In genomic region chr11:21864000-21864399, GRCm38 (mm10) we compare ENCODE assay signal across 9 mouse cellular contexts.
A peak's percentile ranks its signal among the peaks of the same experiment; 100 is the strongest.
DNase-seq lines count a peak whose midpoint lies in the region; ATAC-seq and TF ChIP-seq lines count a peak whose summit lies in the region.
"Had no signal": no experiment of that assay in that cellular context is flagged by ENCODE, and none has a peak within 500 bp of the region (broad histone marks: within the 10 kb centered on the region; RNA-seq: fewer than 3 reads in every experiment).

No protein-coding gene starts in this region.

- no peaks in the 10 kb centered on the region for H3K36me3 ChIP-seq in forebrain, embryonic 11.5 days (ENCODE audit: control insufficient read depth, insufficient read depth, low read length)
- H3K36me3 ChIP-seq in limb, embryonic 11.5 days (ENCODE audit: control insufficient read depth, insufficient read depth, low read length), result no peaks in the 10 kb centered on the region
- H3K36me3 ChIP-seq: heart, embryonic 13.5 days had no signal

- peak; percentile 80 for ATAC-seq in forebrain, embryonic 11.5 days (replicated peaks; ENCODE audit: low FRiP score)
- no peak for ATAC-seq in limb, embryonic 11.5 days (ENCODE audit: insufficient number of reproducible peaks, low FRiP score, low TSS enrichment, low read depth)
- no peak for ATAC-seq in granulocyte monocyte progenitor cell, adult 5-6 weeks (replicated peaks; ENCODE audit: poor library complexity, severe bottlenecking)
- no peak for ATAC-seq in activated CD4-positive, CD25-positive, alpha-beta regulatory T cell, adult 4 months

- DNase-seq in MN1 (ENCODE audit: low spot score), result peak; percentile 51
- peak; percentile 27 for DNase-seq in adrenal gland, adult 2 months
- no peak for DNase-seq in forebrain, embryonic 11.5 days (ENCODE audit: low spot score)
- peak; percentile 27 for DNase-seq in limb, embryonic 11.5 days (ENCODE audit: low spot score)
- no peak for DNase-seq in lung, postnatal 25 days (ENCODE audit: low spot score)
- DNase-seq in left cerebral cortex, adult 2 months (ENCODE audit: extremely low spot score in 1 of 2, low spot score in 2 of 2), result no peak

- peaks cover 5% of the 10 kb centered on the region; the same call in 1 of the 2 replicates for H3K4me1 ChIP-seq in forebrain, embryonic 11.5 days (replicated peaks; ENCODE audit: control insufficient read depth, insufficient read depth, low read length)
- H3K4me1 ChIP-seq in limb, embryonic 11.5 days (ENCODE audit: control insufficient read depth, insufficient read depth, low read length), result 0 out of 2 replicates have a peak, but pooled peaks cover 3% of the 10 kb centered on the region

- no peaks in the 10 kb centered on the region for H3K9me3 ChIP-seq in forebrain, embryonic 11.5 days (ENCODE audit: control insufficient read depth, low read length)
- H3K9me3 ChIP-seq in limb, embryonic 11.5 days (ENCODE audit: control insufficient read depth, low read length), result no peaks in the 10 kb centered on the region
- H3K9me3 ChIP-seq: heart, embryonic 13.5 days had no signal

- H3K27ac ChIP-seq in forebrain, embryonic 11.5 days (ENCODE audit: low read depth, low read length), result 0 out of 2 replicates have a peak overlapping the region, but pooled peaks have one; percentile 31
- no peak overlapping the region; the same call in 1 of the 2 replicates for H3K27ac ChIP-seq in limb, embryonic 11.5 days (replicated peaks; ENCODE audit: low read depth, low read length)
- no peak overlapping the region for H3K27ac ChIP-seq in left cerebral cortex, adult 2 months
- H3K27ac ChIP-seq: heart, embryonic 13.5 days had no signal

- H3K4me3 ChIP-seq in forebrain, embryonic 11.5 days (ENCODE audit: low read depth, low read length), result no peak overlapping the region
- H3K4me3 ChIP-seq in limb, embryonic 11.5 days (ENCODE audit: low read depth, low read length), result no peak overlapping the region
- no peak overlapping the region for H3K4me3 ChIP-seq in left cerebral cortex, adult 2 months
- H3K4me3 ChIP-seq: heart, embryonic 13.5 days had no signal

- intact Hi-C loops in left cerebral cortex, adult 2 months (cut with DNase I), result no loop called here

- WGBS in forebrain, embryonic 11.5 days, result 54% methylated on average over 6 of the region's 6 CpGs
- WGBS in limb, embryonic 11.5 days, result 47% methylated on average over 6 of the region's 6 CpGs

- H3K4me2 ChIP-seq in forebrain, embryonic 11.5 days (ENCODE audit: low read depth, low read length, severe bottlenecking), result no peak overlapping the region
- H3K4me2 ChIP-seq in limb, embryonic 11.5 days (ENCODE audit: low read depth, severe bottlenecking), result no peak overlapping the region
- H3K4me2 ChIP-seq: heart, embryonic 13.5 days had no signal

- H3K27me3 ChIP-seq in forebrain, embryonic 11.5 days (ENCODE audit: control insufficient read depth, insufficient read depth, low read length), result no peaks in the 10 kb centered on the region
- no peaks in the 10 kb centered on the region for H3K27me3 ChIP-seq in limb, embryonic 11.5 days (ENCODE audit: control insufficient read depth, insufficient read depth, low read length)
- H3K27me3 ChIP-seq: heart, embryonic 13.5 days had no signal

- TF ChIP-seq CTCF in left cerebral cortex, adult 2 months (IDR thresholded peaks at IDR 0.05), result no peak

- H3K9ac ChIP-seq in forebrain, embryonic 11.5 days (ENCODE audit: low read length), result no peak overlapping the region
- H3K9ac ChIP-seq in limb, embryonic 11.5 days (ENCODE audit: low read length), result no peak overlapping the region
- H3K9ac ChIP-seq: heart, embryonic 13.5 days had no signal

Comparison
In these comparisons a context has a peak if more than half of its experiments do, and no peak if none do; other contexts are left out.
1. DNase-seq: peak in MN1 (single experiment), adrenal gland, adult 2 months (single experiment) and limb, embryonic 11.5 days (single experiment); none in forebrain, embryonic 11.5 days (single experiment), lung, postnatal 25 days (single experiment) and left cerebral cortex, adult 2 months (0 of 2).